Mouse (Mus musculus): ENCODE data around the gene Asb9. TPM values are rescaled to one million over a fixed set of nuclear protein-coding genes. Genes with fewer than 3 reads are reported as not detected.

Gene Asb9
- not detected in 2 replicates for polyA plus RNA-seq (2012; rRNA removed)

DNA sequence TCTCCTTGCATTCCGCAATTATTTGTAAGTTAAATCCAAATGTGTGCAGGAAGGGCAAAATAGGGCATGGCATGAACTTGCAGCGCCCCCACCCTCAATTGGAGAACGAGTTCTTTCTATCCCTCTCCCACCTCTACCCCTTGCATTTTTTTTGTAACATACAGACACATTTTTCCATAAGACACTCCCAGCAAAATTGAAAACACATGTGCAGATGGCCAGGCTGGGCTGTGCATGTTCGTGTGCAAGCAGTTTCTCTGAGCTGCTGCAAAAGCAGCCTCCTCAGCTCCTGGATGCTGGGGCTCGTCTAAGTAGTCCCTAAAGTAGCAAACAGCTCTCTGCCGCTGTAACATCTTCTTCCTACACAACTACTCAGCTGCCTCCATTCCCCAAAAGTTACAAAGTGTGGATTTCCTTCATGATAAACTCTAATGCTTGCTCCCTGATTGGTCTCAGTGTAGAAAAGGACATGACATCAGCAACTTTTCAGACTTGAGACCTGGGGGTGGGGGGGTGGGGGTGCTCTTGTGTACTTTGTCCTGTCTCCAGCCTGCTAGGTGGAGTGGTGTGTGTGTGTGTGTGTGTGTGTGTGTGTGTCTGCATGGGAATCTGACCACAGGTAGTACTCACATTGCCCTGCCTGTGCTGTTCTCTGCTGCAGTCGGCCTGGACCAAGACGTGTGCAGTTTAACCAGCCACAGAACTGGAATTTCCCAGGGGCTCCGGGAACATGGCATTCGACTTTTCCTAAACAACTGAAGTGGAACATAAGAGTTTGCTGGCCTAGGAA, at the start of gene Asb9:
TSS of gene Asb9 (plus strand) at position 619 of the 790 bp plus-strand sequence.
- WGBS: 81% methylated on average over 10 of the region's 10 CpGs
- DNase-seq: no peak
- Histone ChIP-seq H3K27ac (ENCODE audit: control insufficient read depth, insufficient read depth, low read length) (no peak within 1 kb of the TSS), H3K36me3 (ENCODE audit: control insufficient read depth, insufficient read depth, low read length) (no peaks in the 10 kb centered on the region), H3K4me3 (ENCODE audit: control insufficient read depth, insufficient read depth, low read length) (no peak within 1 kb of the TSS), H3K4me1 (replicated peaks; ENCODE audit: control insufficient read depth, insufficient read depth, low read length) (no peaks in the 10 kb centered on the region), H3K27me3 (ENCODE audit: control insufficient read depth, insufficient read depth, low read length) (no peaks in the 10 kb centered on the region)
- no peak for TF ChIP-seq POLR2A (IDR thresholded peaks at IDR 0.05; ENCODE audit: control insufficient read depth, extremely low read depth, insufficient read depth, low read length, poor library complexity)
- no peak for TF ChIP-seq CTCF (IDR thresholded peaks at IDR 0.05; ENCODE audit: borderline replicate concordance, control insufficient read depth, extremely low read depth, insufficient read depth, low read length, poor library complexity)

DNA sequence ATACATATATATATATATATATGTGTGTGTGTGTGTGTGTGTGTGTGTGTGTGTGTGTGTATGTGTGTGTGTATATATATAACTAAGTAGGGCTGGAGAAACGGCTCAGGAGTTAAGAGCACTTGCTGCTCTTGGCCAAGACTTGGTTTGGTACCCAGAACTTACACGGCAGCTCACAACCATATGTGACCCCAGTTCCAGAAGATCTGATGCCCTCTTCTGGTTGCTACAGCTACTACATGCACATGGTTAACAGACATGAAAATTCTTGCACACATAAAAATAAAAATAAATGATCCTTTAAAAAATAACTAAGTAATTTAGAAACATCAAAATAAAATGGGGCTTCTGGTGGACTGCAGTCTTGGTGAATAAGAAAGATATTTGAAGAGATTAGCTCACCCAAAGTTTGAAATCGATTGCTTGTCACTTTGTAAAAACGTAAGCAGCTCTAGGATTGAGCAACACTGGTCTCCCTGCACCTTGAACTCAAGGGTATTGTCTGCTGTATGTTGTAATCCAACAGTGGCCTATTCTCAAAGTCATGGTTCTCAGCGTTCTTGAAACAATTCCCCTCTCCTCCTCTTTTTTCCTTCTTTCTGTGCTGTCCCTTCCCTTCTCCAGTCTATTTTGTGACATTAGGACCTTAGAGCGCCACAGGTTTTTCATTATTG, 46.8 kb upstream of the Asb9 start:
- no peak overlapping the region for H3K4me3 ChIP-seq (ENCODE audit: control insufficient read depth, insufficient read depth, low read length)
- DNase-seq: no peak
- TF ChIP-seq POLR2A (IDR thresholded peaks at IDR 0.05; ENCODE audit: control insufficient read depth, extremely low read depth, insufficient read depth, low read length, poor library complexity) (no peak), CTCF (IDR thresholded peaks at IDR 0.05; ENCODE audit: borderline replicate concordance, control insufficient read depth, extremely low read depth, insufficient read depth, low read length, poor library complexity) (no peak)
- no peak overlapping the region for H3K27ac ChIP-seq (ENCODE audit: control insufficient read depth, insufficient read depth, low read length)
- no peaks in the 10 kb centered on the region for H3K27me3 ChIP-seq (ENCODE audit: control insufficient read depth, insufficient read depth, low read length)
- 78% methylated on average over 6 of the region's 6 CpGs for WGBS
- no peaks in the 10 kb centered on the region for H3K36me3 ChIP-seq (ENCODE audit: control insufficient read depth, insufficient read depth, low read length)
- H3K4me1 ChIP-seq (replicated peaks; ENCODE audit: control insufficient read depth, insufficient read depth, low read length): no peaks in the 10 kb centered on the region

DNA sequence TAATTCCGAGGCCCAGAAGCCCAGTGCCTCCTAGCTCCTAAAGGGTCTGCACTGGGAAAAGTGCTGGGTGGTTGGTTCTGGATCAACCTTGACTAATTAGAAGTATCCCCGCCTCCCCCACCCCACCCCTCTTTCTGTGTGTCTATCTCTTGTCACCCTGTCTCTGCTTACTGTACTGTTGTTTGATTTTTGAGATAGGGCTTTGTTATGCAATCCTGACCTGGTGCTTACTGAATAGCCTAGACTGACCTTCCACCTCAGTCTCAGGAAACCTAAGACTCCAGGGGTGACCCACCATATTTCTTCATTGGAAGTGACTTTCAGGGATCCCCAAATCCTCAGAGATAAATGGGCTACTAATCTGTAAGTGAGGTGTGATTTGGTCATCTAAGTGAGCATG, 3.9 kb upstream of the Asb9 start:
- Histone ChIP-seq H3K4me1 (replicated peaks; ENCODE audit: control insufficient read depth, insufficient read depth, low read length) (no peaks in the 10 kb centered on the region), H3K27me3 (ENCODE audit: control insufficient read depth, insufficient read depth, low read length) (no peaks in the 10 kb centered on the region), H3K27ac (ENCODE audit: control insufficient read depth, insufficient read depth, low read length) (no peak overlapping the region), H3K36me3 (ENCODE audit: control insufficient read depth, insufficient read depth, low read length) (no peaks in the 10 kb centered on the region), H3K4me3 (ENCODE audit: control insufficient read depth, insufficient read depth, low read length) (no peak overlapping the region)
- no peak for DNase-seq
- WGBS: 85% methylated on average over 2 of the region's 2 CpGs
- no peak for TF ChIP-seq CTCF (IDR thresholded peaks at IDR 0.05; ENCODE audit: borderline replicate concordance, control insufficient read depth, extremely low read depth, insufficient read depth, low read length, poor library complexity)
- TF ChIP-seq POLR2A (IDR thresholded peaks at IDR 0.05; ENCODE audit: control insufficient read depth, extremely low read depth, insufficient read depth, low read length, poor library complexity): no peak

DNA sequence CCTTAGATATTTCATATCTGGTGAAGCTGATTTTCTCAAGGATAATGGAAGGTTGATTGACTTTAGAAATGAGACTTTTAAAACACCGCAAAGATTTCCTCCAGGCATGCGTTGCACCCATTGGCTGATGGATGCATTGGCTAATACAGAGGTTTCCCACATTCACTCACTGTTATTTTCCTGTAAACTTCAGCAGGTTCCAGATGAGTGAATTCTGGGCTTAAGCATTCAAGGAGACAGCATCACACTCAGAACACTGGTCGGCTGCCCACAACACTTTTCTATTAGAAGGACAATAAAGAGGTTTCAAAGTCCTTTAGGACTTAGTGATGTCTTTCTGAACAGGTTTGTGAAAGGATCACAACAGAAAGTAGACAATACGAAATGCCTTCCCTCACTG, 941 bp downstream of the Asb9 start:
- Histone ChIP-seq H3K4me3 (ENCODE audit: control insufficient read depth, insufficient read depth, low read length) (no peak overlapping the region), H3K4me1 (replicated peaks; ENCODE audit: control insufficient read depth, insufficient read depth, low read length) (no peaks in the 10 kb centered on the region), H3K27me3 (ENCODE audit: control insufficient read depth, insufficient read depth, low read length) (no peaks in the 10 kb centered on the region), H3K36me3 (ENCODE audit: control insufficient read depth, insufficient read depth, low read length) (no peaks in the 10 kb centered on the region), H3K27ac (ENCODE audit: control insufficient read depth, insufficient read depth, low read length) (no peak overlapping the region)
- TF ChIP-seq CTCF (IDR thresholded peaks at IDR 0.05; ENCODE audit: borderline replicate concordance, control insufficient read depth, extremely low read depth, insufficient read depth, low read length, poor library complexity) (no peak), POLR2A (IDR thresholded peaks at IDR 0.05; ENCODE audit: control insufficient read depth, extremely low read depth, insufficient read depth, low read length, poor library complexity) (no peak)
- no peak for DNase-seq
- 91% methylated on average over 4 of the region's 4 CpGs for WGBS

DNA sequence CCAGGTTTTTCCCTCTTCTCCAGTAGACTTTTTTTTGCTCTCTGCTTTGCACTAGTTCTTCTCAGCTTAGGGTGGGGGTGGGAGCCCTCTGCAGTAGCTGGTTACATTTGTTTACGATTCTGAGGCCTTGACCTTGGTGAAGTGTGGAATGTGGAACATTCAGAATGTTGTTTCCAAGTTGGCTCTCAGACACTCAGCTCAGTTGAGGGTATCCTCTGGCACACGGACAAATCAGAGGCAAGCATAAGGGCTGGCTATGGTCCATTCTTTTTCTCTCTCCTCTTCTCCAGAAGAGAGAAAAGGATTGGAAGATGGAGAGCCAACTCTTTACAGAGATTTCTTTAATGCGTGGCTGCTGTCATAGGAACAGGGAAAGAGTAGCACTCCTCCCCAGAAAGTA, 2.6 kb downstream of the Asb9 start:
- H3K27ac ChIP-seq (ENCODE audit: control insufficient read depth, insufficient read depth, low read length): no peak overlapping the region
- 76% methylated on average over 3 of the region's 3 CpGs for WGBS
- no peak overlapping the region for H3K4me3 ChIP-seq (ENCODE audit: control insufficient read depth, insufficient read depth, low read length)
- H3K27me3 ChIP-seq (ENCODE audit: control insufficient read depth, insufficient read depth, low read length): no peaks in the 10 kb centered on the region
- no peaks in the 10 kb centered on the region for H3K36me3 ChIP-seq (ENCODE audit: control insufficient read depth, insufficient read depth, low read length)
- no peaks in the 10 kb centered on the region for H3K4me1 ChIP-seq (replicated peaks; ENCODE audit: control insufficient read depth, insufficient read depth, low read length)
- no peak for TF ChIP-seq POLR2A (IDR thresholded peaks at IDR 0.05; ENCODE audit: control insufficient read depth, extremely low read depth, insufficient read depth, low read length, poor library complexity)
- TF ChIP-seq CTCF (IDR thresholded peaks at IDR 0.05; ENCODE audit: borderline replicate concordance, control insufficient read depth, extremely low read depth, insufficient read depth, low read length, poor library complexity): no peak
- no peak for DNase-seq

DNA sequence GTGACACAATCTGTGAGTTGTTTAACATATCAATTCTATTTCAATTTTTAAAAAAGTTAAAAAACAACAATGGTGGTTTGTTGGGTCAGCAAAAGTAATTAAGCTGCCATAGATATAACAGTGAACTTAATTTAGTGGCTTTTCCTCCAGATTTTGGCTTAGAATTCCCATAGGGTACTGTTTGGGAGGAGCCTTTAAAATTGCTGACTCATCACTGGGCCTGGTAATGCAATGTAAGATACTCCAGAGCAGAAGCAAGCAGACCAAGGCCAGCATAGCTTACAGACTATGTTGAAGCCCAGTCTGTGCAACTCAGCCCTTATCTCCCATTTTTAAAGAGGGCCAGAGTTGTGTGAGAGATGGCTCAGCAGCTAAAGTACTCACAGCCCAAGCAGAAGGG, 16.0 kb downstream of the Asb9 start:
- no peak overlapping the region for H3K27ac ChIP-seq (ENCODE audit: control insufficient read depth, insufficient read depth, low read length)
- no peaks in the 10 kb centered on the region for H3K4me1 ChIP-seq (replicated peaks; ENCODE audit: control insufficient read depth, insufficient read depth, low read length)
- H3K27me3 ChIP-seq (ENCODE audit: control insufficient read depth, insufficient read depth, low read length): no peaks in the 10 kb centered on the region
- TF ChIP-seq POLR2A (IDR thresholded peaks at IDR 0.05; ENCODE audit: control insufficient read depth, extremely low read depth, insufficient read depth, low read length, poor library complexity) (no peak), CTCF (IDR thresholded peaks at IDR 0.05; ENCODE audit: borderline replicate concordance, control insufficient read depth, extremely low read depth, insufficient read depth, low read length, poor library complexity) (no peak)
- no peak overlapping the region for H3K4me3 ChIP-seq (ENCODE audit: control insufficient read depth, insufficient read depth, low read length)
- DNase-seq: no peak
- H3K36me3 ChIP-seq (ENCODE audit: control insufficient read depth, insufficient read depth, low read length): no peaks in the 10 kb centered on the region
